Mouse (Mus musculus): ENCODE data around the gene Zkscan1.

DNA sequence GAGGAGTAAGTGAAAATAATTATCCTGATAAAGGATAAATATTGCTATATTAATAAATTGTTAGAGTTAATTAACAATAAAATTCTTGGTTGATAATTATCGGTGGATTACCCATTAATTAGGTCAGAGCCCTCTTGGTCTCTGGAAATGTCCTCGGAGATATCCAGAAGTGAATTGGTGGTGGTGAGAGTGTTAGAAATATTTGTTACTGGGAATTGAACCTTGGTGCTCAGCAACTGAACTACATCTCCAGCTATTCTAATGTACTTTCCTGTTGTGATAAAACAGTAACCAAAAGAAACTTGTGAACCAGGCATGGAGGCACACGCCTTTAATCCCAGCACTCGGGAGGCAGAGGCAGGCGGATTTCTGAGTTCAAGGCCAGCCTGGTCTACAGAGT is 4.4 kb upstream of the Zkscan1 start:
- TF ChIP-seq HCFC1 (IDR thresholded peaks at IDR 0.05; ENCODE audit: borderline replicate concordance, insufficient read depth, low read length) (no peak), ZNF384 (IDR thresholded peaks at IDR 0.05; ENCODE audit: low read depth, low read length) (no peak), ZC3H11A (IDR thresholded peaks at IDR 0.05; ENCODE audit: borderline replicate concordance, low read depth, low read length) (no peak), CHD2 (IDR thresholded peaks at IDR 0.05; ENCODE audit: low read depth, low read length) (no peak)
